Mouse (Mus musculus) stomach, postnatal 0 days (tissue): Measurements from ENCODE around the gene Sh2b2.

ENCODE experiments used
- CTCF ChIP-seq: IDR thresholded peaks from 2 replicates; pipeline ENCODE4 v1.5.1; 2016; ENCODE audit warnings: antibody characterized with exemption, low read depth, mild to moderate bottlenecking, moderate library complexity
- EP300 ChIP-seq: optimal IDR thresholded peaks from 2 replicates; pipeline ENCODE3; 2016; ENCODE audit warnings: antibody characterized with exemption

DNA sequence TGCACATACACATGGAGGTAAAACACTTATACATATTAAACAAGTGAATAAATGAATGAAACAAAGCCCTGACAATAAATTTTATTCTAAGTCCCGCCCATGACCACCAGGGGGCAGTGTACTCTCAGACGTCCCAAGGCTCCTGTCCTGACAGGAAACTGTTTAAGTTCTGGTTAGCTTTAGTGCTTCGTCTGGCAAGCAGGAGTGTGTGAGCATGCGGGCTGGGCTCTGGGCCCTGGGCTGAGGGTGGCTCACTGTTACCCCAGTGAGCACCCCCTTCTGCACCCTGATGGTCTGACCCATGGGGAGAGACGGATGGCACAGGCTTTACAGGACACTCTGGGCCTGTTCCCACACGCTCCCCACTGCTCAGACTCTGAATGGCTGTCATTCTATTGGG is 12.6 kb upstream of the Sh2b2 start:
- TF ChIP-seq CTCF (peak; percentile 95), EP300 (no peak)
